Mouse (Mus musculus) heart, embryonic 16.5 days (tissue): ENCODE data around the gene Ptpn4. TPM values are rescaled to one million over a fixed set of nuclear protein-coding genes. Genes with fewer than 3 reads are reported as not detected.
A peak's percentile ranks its signal among the peaks of the same experiment; 100 is the strongest.

Source experiments
- ATAC-seq: fragments of 200-750 bp; cut with Nextera tagmentation; replicated peaks from 2 replicates; pipeline ENCODE4 v1.8.0; 2017; ENCODE audit warnings: moderate number of reproducible peaks; ENCODE audit not compliant: insufficient read depth, low FRiP score; ENCODE audit errors: extremely low read depth
- H3K27ac ChIP-seq: fragments of 300-500 bp; sonication (generic); 2 replicates; pipeline ENCODE4 v1.5.1; 2014; ENCODE audit warnings: mild to moderate bottlenecking, low read length, control low read depth, moderate library complexity
- H3K27me3 ChIP-seq: fragments of 300-500 bp; sonication (generic); 2 replicates; pipeline ENCODE4 v1.6.1; 2014; ENCODE audit warnings: low read length, mixed read lengths; ENCODE audit not compliant: control insufficient read depth, insufficient read depth
- H3K36me3 ChIP-seq: fragments of 300-500 bp; sonication (generic); 2 replicates; pipeline ENCODE4 v1.6.1; 2014; ENCODE audit not compliant: control insufficient read depth, insufficient read depth
- H3K4me1 ChIP-seq: fragments of 300-500 bp; sonication (generic); 2 replicates; pipeline ENCODE4 v1.6.1; 2014; ENCODE audit warnings: low read length, mixed read lengths; ENCODE audit not compliant: control insufficient read depth, insufficient read depth
- H3K4me2 ChIP-seq: fragments of 300-500 bp; sonication (generic); 2 replicates; pipeline ENCODE4 v1.6.1; 2014; ENCODE audit warnings: low read depth, mild to moderate bottlenecking, control low read depth, low read length
- H3K4me3 ChIP-seq: fragments of 300-500 bp; sonication (generic); 2 replicates; pipeline ENCODE4 v1.5.1; 2014; ENCODE audit warnings: mild to moderate bottlenecking, control low read depth, low read length
- H3K9ac ChIP-seq: fragments of 300-500 bp; sonication (generic); 2 replicates; pipeline ENCODE4 v1.6.1; 2014; ENCODE audit warnings: low read length, control low read depth
- H3K9me3 ChIP-seq: fragments of 300-500 bp; sonication (generic); replicated peaks from 2 replicates; pipeline ENCODE4 v1.6.1; 2016; ENCODE audit warnings: low read length; ENCODE audit not compliant: control insufficient read depth
- WGBS: fragments of 180-500 bp; shearing (Covaris S2); extraction: QIAGEN DNeasy Blood & Tissue Kit; methylation state at CpG from one replicate; pipeline ENCODE4 v1.1.7; 2014; 5-methylcytosine and 5-hydroxymethylcytosine counted together
- polyA plus RNA-seq: library from polyadenylated mRNA; unstranded; fragments of >200 nt; fragmentation: Nextera tagmentation; extraction: Ambion mirVana; gene quantifications from 2 replicates; pipeline ENCODE4 v1.2.1, GENCODE M21; 2015

Ptpn4 gene
- polyA plus RNA-seq, 1 experiment from 2014 or later, result 4.8 TPM

GRCm38 (mm10) chr1:119863507-119864296, 26.3 kb upstream of the Ptpn4 start:
- no peak overlapping the region for H3K9ac ChIP-seq
- no peaks in the 10 kb centered on the region for H3K4me1 ChIP-seq
- H3K4me3 ChIP-seq, result no peak overlapping the region
- no peaks in the 10 kb centered on the region for H3K9me3 ChIP-seq
- no peaks in the 10 kb centered on the region for H3K27me3 ChIP-seq
- H3K27ac ChIP-seq, result no peak overlapping the region
- H3K36me3 ChIP-seq, result no peaks in the 10 kb centered on the region
- WGBS, result 68% methylated on average over 7 of the region's 7 CpGs
- H3K4me2 ChIP-seq, result no peak overlapping the region
- no peak for ATAC-seq

GRCm38 (mm10) chr1:119859566-119859965, 22.2 kb upstream of the Ptpn4 start:
- Histone ChIP-seq H3K4me2 (no peak overlapping the region), H3K4me3 (no peak overlapping the region), H3K4me1 (no peaks in the 10 kb centered on the region), H3K27me3 (no peaks in the 10 kb centered on the region), H3K9me3 (peaks cover 2% of the 10 kb centered on the region; the same call in 1 of the 2 replicates), H3K9ac (no peak overlapping the region), H3K27ac (no peak overlapping the region), H3K36me3 (no peaks in the 10 kb centered on the region)
- no peak for ATAC-seq
- 77% methylated on average over 5 of the region's 5 CpGs for WGBS

GRCm38 (mm10) chr1:119852980-119853379, 15.6 kb upstream of the Ptpn4 start:
- Histone ChIP-seq H3K36me3 (no peaks in the 10 kb centered on the region), H3K4me1 (no peaks in the 10 kb centered on the region), H3K4me3 (no peak overlapping the region), H3K4me2 (no peak overlapping the region), H3K9ac (no peak overlapping the region), H3K27me3 (no peaks in the 10 kb centered on the region), H3K9me3 (peaks cover 2% of the 10 kb centered on the region; the same call in 1 of the 2 replicates), H3K27ac (no peak overlapping the region)
- no peak for ATAC-seq
- WGBS, result 83% methylated on average over 5 of the region's 5 CpGs

- H3K36me3 ChIP-seq, result no peaks in the 10 kb centered on the region
- H3K4me1 ChIP-seq, result no peaks in the 10 kb centered on the region
- no peak for ATAC-seq
- no peak overlapping the region for H3K9ac ChIP-seq
- H3K4me3 ChIP-seq, result no peak overlapping the region
- no peak overlapping the region for H3K27ac ChIP-seq
- H3K27me3 ChIP-seq, result no peaks in the 10 kb centered on the region
- H3K4me2 ChIP-seq, result no peak overlapping the region
- WGBS, result 76% methylated on average over 4 of the region's 4 CpGs
- no peaks in the 10 kb centered on the region for H3K9me3 ChIP-seq
Observed at GRCm38 (mm10) chr1:119852339-119852738, 14.9 kb upstream of the Ptpn4 start.

GRCm38 (mm10) chr1:119849146-119849935, 11.9 kb upstream of the Ptpn4 start:
- Histone ChIP-seq H3K4me3 (no peak overlapping the region), H3K36me3 (no peaks in the 10 kb centered on the region), H3K27me3 (no peaks in the 10 kb centered on the region), H3K9ac (no peak overlapping the region), H3K27ac (no peak overlapping the region), H3K9me3 (no peaks in the 10 kb centered on the region), H3K4me1 (no peaks in the 10 kb centered on the region), H3K4me2 (no peak overlapping the region)
- 90% methylated on average over 12 of the region's 12 CpGs for WGBS
- no peak for ATAC-seq

- Histone ChIP-seq H3K27me3 (no peaks in the 10 kb centered on the region), H3K4me3 (no peak overlapping the region), H3K9me3 (no peaks in the 10 kb centered on the region), H3K4me2 (no peak overlapping the region), H3K36me3 (no peaks in the 10 kb centered on the region), H3K4me1 (no peaks in the 10 kb centered on the region), H3K27ac (no peak overlapping the region), H3K9ac (no peak overlapping the region)
- ATAC-seq, result no peak
- WGBS, result 58% methylated on average over 4 of the region's 4 CpGs
Observed at GRCm38 (mm10) chr1:119845321-119845720, 7.9 kb upstream of the Ptpn4 start.

- WGBS, result 69% methylated on average over 3 of the region's 3 CpGs
- no peaks in the 10 kb centered on the region for H3K9me3 ChIP-seq
- no peak overlapping the region for H3K4me3 ChIP-seq
- H3K27ac ChIP-seq, result no peak overlapping the region
- ATAC-seq, result no peak
- no peak overlapping the region for H3K9ac ChIP-seq
- no peaks in the 10 kb centered on the region for H3K36me3 ChIP-seq
- no peaks in the 10 kb centered on the region for H3K4me1 ChIP-seq
- no peaks in the 10 kb centered on the region for H3K27me3 ChIP-seq
- no peak overlapping the region for H3K4me2 ChIP-seq
Observed at GRCm38 (mm10) chr1:119843121-119843520, 5.7 kb upstream of the Ptpn4 start.

- H3K4me2 ChIP-seq, result no peak overlapping the region
- no peaks in the 10 kb centered on the region for H3K36me3 ChIP-seq
- no peak overlapping the region for H3K4me3 ChIP-seq
- 43% methylated on average over 3 of the region's 3 CpGs for WGBS
- H3K9ac ChIP-seq, result no peak overlapping the region
- ATAC-seq, result no peak
- no peaks in the 10 kb centered on the region for H3K27me3 ChIP-seq
- peaks cover 7% of the 10 kb centered on the region; the same call in 1 of the 2 replicates for H3K4me1 ChIP-seq
- no peaks in the 10 kb centered on the region for H3K9me3 ChIP-seq
- no peak overlapping the region for H3K27ac ChIP-seq
Observed at GRCm38 (mm10) chr1:119838241-119838640, 828 bp upstream of the Ptpn4 start.

- Histone ChIP-seq H3K27me3 (no peaks in the 10 kb centered on the region), H3K4me1 (peaks cover 7% of the 10 kb centered on the region; the same call in 1 of the 2 replicates), H3K27ac (peak overlapping the region; percentile 88), H3K36me3 (no peaks in the 10 kb centered on the region), H3K4me3 (peak overlapping the region; percentile 83), H3K9me3 (no peaks in the 10 kb centered on the region), H3K9ac (peak overlapping the region; percentile 95), H3K4me2 (peak overlapping the region; percentile 71)
- WGBS, result 1% methylated on average over 31 of the region's 31 CpGs
- ATAC-seq, result peak; percentile 5
Observed at GRCm38 (mm10) chr1:119836479-119837015, 866 bp downstream of the Ptpn4 start.
